Mouse (Mus musculus) brain, embryonic 14.5 days (tissue): ENCODE measurements around the gene Atxn7l1.

Experiments used
- CTCF ChIP-seq: fragments of 200-500 bp; IDR thresholded peaks from 2 replicates; pipeline ENCODE4 v1.5.1; 2012; ENCODE audit warnings: inconsistent platforms, mild to moderate bottlenecking, moderate library complexity, borderline replicate concordance; ENCODE audit not compliant: insufficient read depth, insufficient read length; ENCODE audit errors: extremely low read depth
- POLR2A ChIP-seq: fragments of 200-500 bp; IDR thresholded peaks from 2 replicates; pipeline ENCODE4 v1.6.1; 2012; ENCODE audit warnings: mild to moderate bottlenecking, inconsistent platforms, borderline replicate concordance; ENCODE audit not compliant: poor library complexity, insufficient read depth, insufficient read length, severe bottlenecking; ENCODE audit errors: extremely low read depth

- TF ChIP-seq CTCF (no peak), POLR2A (no peak)
Observed at GRCm38 (mm10) chr12:33276028-33276427, 128.5 kb downstream of the Atxn7l1 start.
